Mouse (Mus musculus) heart, adult 2 months (tissue): ENCODE data around the gene Shpk.

Experiments
- CTCF ChIP-seq: fragments of 200-600 bp; IDR thresholded peaks from 2 replicates; pipeline ENCODE4 v1.8.1; 2022; ENCODE audit warnings: antibody characterized with exemption, mild to moderate bottlenecking, moderate library complexity
- EP300 ChIP-seq: fragments of 200-500 bp; IDR thresholded peaks from 2 replicates; pipeline ENCODE4 v1.6.1; 2011; ENCODE audit warnings: low read depth, low read length, control low read depth; ENCODE audit not compliant: insufficient read depth

- no peak for TF ChIP-seq EP300
- no peak for TF ChIP-seq CTCF
These were observed 21.4 kb downstream of the Shpk start for GRCm38 (mm10) chr11:73220651-73221050.
